28 mouse cellular contexts compared by ENCODE assay signal in genomic region chr4:32174771-32175170, GRCm38 (mm10).
DNase-seq lines count a peak whose midpoint lies in the region; ATAC-seq and TF ChIP-seq lines count a peak whose summit lies in the region.
"Had no signal": no experiment of that assay in that cellular context is flagged by ENCODE, and none has a peak within 500 bp of the region (broad histone marks: within the 10 kb centered on the region; RNA-seq: fewer than 3 reads in every experiment).

No protein-coding gene starts in this region.

- H3K27me3 ChIP-seq in hindbrain, embryonic 13.5 days = no peaks in the 10 kb centered on the region
- no peaks in the 10 kb centered on the region for H3K27me3 ChIP-seq in hindbrain, postnatal 0 days (ENCODE audit: insufficient read depth, low read length)
- H3K27me3 ChIP-seq: CH12.LX; embryonic facial prominence, embryonic 12.5 days; hindbrain, embryonic 15.5 days; intestine, embryonic 15.5 days; limb, embryonic 13.5 days; liver, embryonic 13.5 days; stomach, embryonic 15.5 days had no signal

- H3K36me3 ChIP-seq in hindbrain, embryonic 13.5 days = no peaks in the 10 kb centered on the region
- no peaks in the 10 kb centered on the region for H3K36me3 ChIP-seq in hindbrain, postnatal 0 days (ENCODE audit: insufficient read depth, low read length)
- H3K36me3 ChIP-seq: embryonic facial prominence, embryonic 12.5 days; G1E; heart, embryonic 10.5 days; hindbrain, embryonic 15.5 days; intestine, embryonic 15.5 days; limb, embryonic 13.5 days; liver, embryonic 13.5 days; stomach, embryonic 15.5 days had no signal

- no peak for ATAC-seq in hindbrain, embryonic 13.5 days (ENCODE audit: low FRiP score)
- no peak for ATAC-seq in hindbrain, postnatal 0 days
- ATAC-seq: forebrain, embryonic 14.5 days; intestine, embryonic 15.5 days had no signal

- 81% methylated on average over 7 of the region's 7 CpGs for WGBS in hindbrain, embryonic 13.5 days
- 77% methylated on average over 7 of the region's 7 CpGs for WGBS in hindbrain, postnatal 0 days

- H3K4me1 ChIP-seq in hindbrain, embryonic 13.5 days (replicated peaks) = no peaks in the 10 kb centered on the region; the same call in none of the 2 replicates
- H3K4me1 ChIP-seq in hindbrain, postnatal 0 days (ENCODE audit: insufficient read depth, low read length) = no peaks in the 10 kb centered on the region
- H3K4me1 ChIP-seq: hindbrain, embryonic 15.5 days had no signal

- TF ChIP-seq CTCF in hindbrain, postnatal 0 days (IDR thresholded peaks at IDR 0.05; ENCODE audit: low read depth) = no peak

- H3K9ac ChIP-seq in hindbrain, embryonic 13.5 days = no peak overlapping the region
- no peak overlapping the region for H3K9ac ChIP-seq in hindbrain, postnatal 0 days (replicated peaks; ENCODE audit: low read length)
- H3K9ac ChIP-seq: embryonic facial prominence, embryonic 12.5 days; hindbrain, embryonic 15.5 days; intestine, embryonic 15.5 days; limb, embryonic 13.5 days; liver, embryonic 13.5 days; stomach, embryonic 15.5 days had no signal

- H3K4me3 ChIP-seq in hindbrain, embryonic 13.5 days = no peak overlapping the region
- H3K4me3 ChIP-seq in hindbrain, postnatal 0 days (ENCODE audit: low read length) = no peak overlapping the region
- H3K4me3 ChIP-seq: embryonic facial prominence, embryonic 12.5 days; erythroblast, embryonic 14.5 days; heart, embryonic 10.5 days; hindbrain, embryonic 15.5 days; intestine, embryonic 15.5 days; layer of hippocampus, adult 2 months; limb, embryonic 13.5 days; liver, embryonic 13.5 days; stomach, embryonic 15.5 days had no signal

- peak; percentile 30 to 65 for DNase-seq in adrenal gland, adult (ENCODE audit: inconsistent age in 2 of 2, low spot score in 1 of 2)
- no peak for DNase-seq in adrenal gland, postnatal 14 days
- DNase-seq in hindbrain, postnatal 0 days (ENCODE audit: low spot score) = no peak
- peak; percentile 77 for DNase-seq in NIH3T3 (ENCODE audit: low read depth)
- DNase-seq in kidney, postnatal 10 days = no peak
- no peak for DNase-seq in T-cell, adult 2 months (ENCODE audit: low spot score)
- DNase-seq: cerebellum, adult 11-12 months; cerebellum, postnatal 10 days; kidney, adult 8-10 months; kidney, postnatal 25 days; liver, embryonic 13.5 days; lung, adult 2 months; lung, postnatal 14 days; retina, postnatal 1 day; thymus, postnatal 25 days had no signal

- no peak overlapping the region for H3K4me2 ChIP-seq in hindbrain, embryonic 13.5 days
- H3K4me2 ChIP-seq in hindbrain, postnatal 0 days (ENCODE audit: low read depth, low read length) = no peak overlapping the region
- H3K4me2 ChIP-seq: embryonic facial prominence, embryonic 12.5 days; hindbrain, embryonic 15.5 days; intestine, embryonic 15.5 days; limb, embryonic 13.5 days; liver, embryonic 13.5 days; midbrain, embryonic 11.5 days; stomach, embryonic 15.5 days had no signal

- 0 out of 2 replicates have a peak overlapping the region, but pooled peaks have one; percentile 18 for H3K27ac ChIP-seq in hindbrain, embryonic 13.5 days
- no peak overlapping the region for H3K27ac ChIP-seq in hindbrain, postnatal 0 days
- H3K27ac ChIP-seq: embryonic facial prominence, embryonic 12.5 days; heart, embryonic 10.5 days; hindbrain, embryonic 15.5 days; intestine, embryonic 15.5 days; layer of hippocampus, adult 2 months; limb, embryonic 13.5 days; liver, embryonic 13.5 days; stomach, embryonic 15.5 days had no signal

- no peaks in the 10 kb centered on the region for H3K9me3 ChIP-seq in hindbrain, embryonic 13.5 days
- H3K9me3 ChIP-seq in hindbrain, postnatal 0 days (ENCODE audit: low read length) = no peaks in the 10 kb centered on the region
- H3K9me3 ChIP-seq: embryonic facial prominence, embryonic 12.5 days; G1E; heart, embryonic 10.5 days; hindbrain, embryonic 15.5 days; intestine, embryonic 15.5 days; limb, embryonic 13.5 days; liver, embryonic 13.5 days; stomach, embryonic 15.5 days had no signal

Comparison
In these comparisons a context has a peak if more than half of its experiments do, and no peak if none do; other contexts are left out.
1. DNase-seq: peak in adrenal gland, adult (2 of 2) and NIH3T3 (single experiment); none in adrenal gland, postnatal 14 days (single experiment), hindbrain, postnatal 0 days (single experiment), kidney, postnatal 10 days (single experiment) and T-cell, adult 2 months (single experiment).